Mouse (Mus musculus) neural tube, postnatal 0 days (tissue): Measurements from ENCODE around the gene Cxadr. TPM values are rescaled to one million over a fixed set of nuclear protein-coding genes. Genes with fewer than 3 reads are reported as not detected.

ENCODE experiments used
- polyA plus RNA-seq: library from polyadenylated mRNA; unstranded; fragments of >200 nt; fragmentation: Nextera tagmentation; extraction: Ambion mirVana; gene quantifications from 2 replicates; pipeline ENCODE4 v1.2.1, GENCODE M21; 2015

Cxadr gene
- 101 and 111 TPM in 2 replicates for polyA plus RNA-seq

DNA sequence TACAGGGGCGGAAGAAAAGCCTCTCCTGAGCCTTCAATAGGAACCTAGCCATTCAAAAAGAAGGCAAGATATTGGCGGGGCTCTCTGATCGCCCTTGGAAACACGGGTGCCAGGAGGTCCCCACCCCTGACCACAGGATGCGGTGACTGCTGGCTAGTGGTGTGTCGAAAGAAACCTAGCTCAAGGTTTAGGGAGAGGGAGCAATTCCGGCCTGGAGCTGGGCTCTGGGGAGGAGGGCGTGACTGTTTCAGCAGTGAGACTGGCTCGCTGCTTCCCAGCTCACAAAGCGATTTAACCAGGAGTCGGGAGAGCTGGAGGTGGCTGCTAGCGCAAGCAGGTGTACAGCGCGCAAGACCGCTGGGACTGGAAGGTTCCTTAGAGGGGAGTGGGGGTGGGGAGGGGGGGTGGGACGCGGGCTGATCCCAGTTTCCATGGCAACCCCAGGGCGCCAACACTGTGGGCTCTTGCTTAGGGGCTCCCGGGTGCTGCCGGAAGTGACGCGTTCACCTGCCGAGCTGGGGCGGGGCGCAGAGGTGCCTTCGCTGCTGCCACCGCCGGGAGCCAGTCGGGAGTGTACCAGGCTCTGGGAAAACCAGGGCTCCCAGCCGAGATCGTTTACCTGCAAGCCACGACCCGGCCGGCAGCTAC lies at the start of gene Cxadr:
Gene Cxadr, plus strand, starts transcription at position 307 of the 648 bp plus-strand sequence.

DNA sequence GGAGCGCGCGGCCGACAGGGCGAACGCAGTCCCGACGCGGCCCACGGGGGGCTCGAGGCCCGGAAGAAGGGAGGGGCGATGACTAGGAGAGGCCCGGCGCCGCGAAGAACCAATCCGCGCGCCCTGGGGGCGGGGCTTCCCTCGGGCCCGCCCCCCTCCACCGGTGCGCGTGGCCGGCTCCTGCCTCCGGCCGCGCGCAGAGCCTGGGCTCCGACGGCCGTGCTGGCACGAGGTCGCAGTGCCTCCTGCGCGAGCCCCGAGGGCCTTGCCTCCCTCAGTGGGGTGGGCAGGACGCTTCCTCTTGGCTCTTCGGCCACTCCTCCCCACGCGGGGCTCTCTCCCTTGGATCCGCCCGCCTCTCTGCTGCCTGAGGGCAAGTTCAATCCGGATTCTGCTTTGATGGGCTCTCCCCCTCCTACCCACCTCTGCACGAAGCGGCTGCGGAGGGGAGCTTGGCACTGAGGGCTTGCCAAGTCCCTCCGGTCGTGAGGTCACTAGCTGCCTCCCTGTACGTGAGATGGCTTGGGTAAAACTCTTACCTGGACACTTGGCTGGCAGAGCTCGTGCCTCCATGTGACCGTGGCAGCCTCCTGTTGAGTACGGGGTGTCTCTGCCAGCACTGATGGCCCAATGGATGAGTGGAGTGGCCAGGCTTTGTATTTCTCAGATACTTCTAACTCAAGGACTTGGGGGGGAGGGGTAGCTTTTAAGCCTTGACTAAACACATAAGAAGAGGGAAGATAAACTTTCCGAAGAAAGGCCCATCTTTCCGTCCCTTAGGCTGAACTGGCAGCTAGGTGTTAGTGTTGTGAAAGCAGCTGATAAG lies 75.7 kb downstream of the Cxadr start, which contains the start of gene Btg3:
Gene Btg3, minus strand, starts transcription at position 448 of the 826 bp plus-strand sequence.

Other genes with a start within 250 kb of the Cxadr start
- gene Btg3, start 75.7 kb downstream of the Cxadr start, polyA plus RNA-seq, result 19.0 and 23.3 TPM in 2 replicates